Mouse (Mus musculus): ENCODE measurements around the gene Scai.
"Not testable (repeated sequence)": the region's sequence is repeated elsewhere in the genome, so short reads cannot be mapped to it uniquely, and the experiment has no call there.

The Scai gene

GRCm38 (mm10) chr2:39190561-39191056 is at the start of gene Scai:
TSS of gene Scai (minus strand) at chr2:39190734.
- H3K27me3 ChIP-seq (ENCODE audit: insufficient read depth, low read length): no peaks in the 10 kb centered on the region
- H3K4me3 ChIP-seq (replicated peaks; ENCODE audit: low read length): peak within 1 kb of the TSS; percentile 99

GRCm38 (mm10) chr2:39226731-39227130 is 36.2 kb upstream of the Scai start:
- Histone ChIP-seq H3K27me3 (ENCODE audit: insufficient read depth, low read length) (no peaks in the 10 kb centered on the region), H3K9me3 (ENCODE audit: low read length) (no peaks in the 10 kb centered on the region), H3K4me3 (replicated peaks; ENCODE audit: low read length) (peak overlapping the region; percentile 96), H3K36me3 (ENCODE audit: insufficient read depth, low read length) (no peaks in the 10 kb centered on the region), H3K4me1 (replicated peaks; ENCODE audit: low read depth, low read length) (peaks cover 42% of the 10 kb centered on the region)
- no peak for TF ChIP-seq POU5F1 (IDR thresholded peaks at IDR 0.05; ENCODE audit: borderline replicate concordance, low read length)
- TF ChIP-seq NANOG (IDR thresholded peaks at IDR 0.05; ENCODE audit: borderline replicate concordance, low read length): no peak
- TF ChIP-seq CTCF (conservative IDR thresholded peaks at IDR 0.05; ENCODE audit: low read length): no peak

More at GRCm38 (mm10) chr2:39190561-39191056, at the start of gene Scai:
- peaks cover 9% of the 10 kb centered on the region; the same call in 1 of the 2 replicates for H3K36me3 ChIP-seq (ENCODE audit: insufficient read depth, low read length)
- peaks cover 19% of the 10 kb centered on the region for H3K4me1 ChIP-seq (replicated peaks; ENCODE audit: low read depth, low read length)
- peak; percentile 55 for TF ChIP-seq CTCF (conservative IDR thresholded peaks at IDR 0.05; ENCODE audit: low read length)
- TF ChIP-seq POU5F1 (IDR thresholded peaks at IDR 0.05; ENCODE audit: borderline replicate concordance, low read length): no peak
- H3K9me3 ChIP-seq (ENCODE audit: low read length): no peaks in the 10 kb centered on the region

GRCm38 (mm10) chr2:39226019-39226640 is 35.6 kb upstream of the Scai start, which contains the start of gene Ppp6c:
TSS of gene Ppp6c (minus strand) at chr2:39226451.
- H3K36me3 ChIP-seq (ENCODE audit: insufficient read depth, low read length): no peaks in the 10 kb centered on the region
- no peaks in the 10 kb centered on the region for H3K27me3 ChIP-seq (ENCODE audit: insufficient read depth, low read length)
- peaks cover 48% of the 10 kb centered on the region for H3K4me1 ChIP-seq (replicated peaks; ENCODE audit: low read depth, low read length)
- H3K4me3 ChIP-seq (replicated peaks; ENCODE audit: low read length): peak within 1 kb of the TSS; percentile 96
- H3K9me3 ChIP-seq (ENCODE audit: low read length): no peaks in the 10 kb centered on the region
- TF ChIP-seq NANOG (IDR thresholded peaks at IDR 0.05; ENCODE audit: borderline replicate concordance, low read length) (no peak), POU5F1 (IDR thresholded peaks at IDR 0.05; ENCODE audit: borderline replicate concordance, low read length) (no peak), CTCF (conservative IDR thresholded peaks at IDR 0.05; ENCODE audit: low read length) (no peak)

- not testable (repeated sequence) for H3K27me3 ChIP-seq (ENCODE audit: insufficient read depth, low read length); H3K36me3 ChIP-seq (ENCODE audit: insufficient read depth, low read length); H3K9me3 ChIP-seq (ENCODE audit: low read length)
- peak overlapping the region; percentile 96 for H3K4me3 ChIP-seq (replicated peaks; ENCODE audit: low read length)
- peaks cover 53% of the 10 kb centered on the region for H3K4me1 ChIP-seq (replicated peaks; ENCODE audit: low read depth, low read length)
Measured at GRCm38 (mm10) chr2:39225331-39226018, 34.9 kb upstream of the Scai start.

- TF ChIP-seq CTCF (conservative IDR thresholded peaks at IDR 0.05; ENCODE audit: low read length) (no peak), NANOG (IDR thresholded peaks at IDR 0.05; ENCODE audit: borderline replicate concordance, low read length) (no peak), POU5F1 (IDR thresholded peaks at IDR 0.05; ENCODE audit: borderline replicate concordance, low read length) (no peak)
- Histone ChIP-seq H3K4me3 (replicated peaks; ENCODE audit: low read length) (peak overlapping the region; percentile 96), H3K4me1 (replicated peaks; ENCODE audit: low read depth, low read length) (peaks cover 60% of the 10 kb centered on the region), H3K27me3 (ENCODE audit: insufficient read depth, low read length) (no peaks in the 10 kb centered on the region), H3K36me3 (ENCODE audit: insufficient read depth, low read length) (no peaks in the 10 kb centered on the region), H3K9me3 (ENCODE audit: low read length) (no peaks in the 10 kb centered on the region)
Measured at GRCm38 (mm10) chr2:39224621-39225020, 34.1 kb upstream of the Scai start.

GRCm38 (mm10) chr2:39220010-39220409 is 29.5 kb upstream of the Scai start:
- peaks cover 63% of the 10 kb centered on the region for H3K4me1 ChIP-seq (replicated peaks; ENCODE audit: low read depth, low read length)
- no peak overlapping the region for H3K4me3 ChIP-seq (replicated peaks; ENCODE audit: low read length)
- no peaks in the 10 kb centered on the region for H3K36me3 ChIP-seq (ENCODE audit: insufficient read depth, low read length)
- no peaks in the 10 kb centered on the region for H3K27me3 ChIP-seq (ENCODE audit: insufficient read depth, low read length)
- TF ChIP-seq POU5F1 (IDR thresholded peaks at IDR 0.05; ENCODE audit: borderline replicate concordance, low read length) (no peak), NANOG (IDR thresholded peaks at IDR 0.05; ENCODE audit: borderline replicate concordance, low read length) (no peak), CTCF (conservative IDR thresholded peaks at IDR 0.05; ENCODE audit: low read length) (no peak)
- no peaks in the 10 kb centered on the region for H3K9me3 ChIP-seq (ENCODE audit: low read length)

- no peaks in the 10 kb centered on the region for H3K36me3 ChIP-seq (ENCODE audit: insufficient read depth, low read length)
- no peak overlapping the region for H3K4me3 ChIP-seq (replicated peaks; ENCODE audit: low read length)
- H3K9me3 ChIP-seq (ENCODE audit: low read length): no peaks in the 10 kb centered on the region
- H3K27me3 ChIP-seq (ENCODE audit: insufficient read depth, low read length): no peaks in the 10 kb centered on the region
- H3K4me1 ChIP-seq (replicated peaks; ENCODE audit: low read depth, low read length): peaks cover 58% of the 10 kb centered on the region
- TF ChIP-seq POU5F1 (IDR thresholded peaks at IDR 0.05; ENCODE audit: borderline replicate concordance, low read length): no peak
- TF ChIP-seq CTCF (conservative IDR thresholded peaks at IDR 0.05; ENCODE audit: low read length): no peak
- no peak for TF ChIP-seq NANOG (IDR thresholded peaks at IDR 0.05; ENCODE audit: borderline replicate concordance, low read length)
Measured at GRCm38 (mm10) chr2:39219034-39219433, 28.5 kb upstream of the Scai start.

- TF ChIP-seq CTCF (conservative IDR thresholded peaks at IDR 0.05; ENCODE audit: low read length) (no peak), POU5F1 (IDR thresholded peaks at IDR 0.05; ENCODE audit: borderline replicate concordance, low read length) (no peak), NANOG (IDR thresholded peaks at IDR 0.05; ENCODE audit: borderline replicate concordance, low read length) (no peak)
- H3K4me1 ChIP-seq (replicated peaks; ENCODE audit: low read depth, low read length): peaks cover 53% of the 10 kb centered on the region
- H3K4me3 ChIP-seq (replicated peaks; ENCODE audit: low read length): no peak overlapping the region
- H3K27me3 ChIP-seq (ENCODE audit: insufficient read depth, low read length): no peaks in the 10 kb centered on the region
- no peaks in the 10 kb centered on the region for H3K9me3 ChIP-seq (ENCODE audit: low read length)
- no peaks in the 10 kb centered on the region for H3K36me3 ChIP-seq (ENCODE audit: insufficient read depth, low read length)
Measured at GRCm38 (mm10) chr2:39217150-39217549, 26.6 kb upstream of the Scai start.
